Mouse (Mus musculus): ENCODE results near the gene Lxn. TPM values are rescaled to one million over a fixed set of nuclear protein-coding genes. Genes with fewer than 3 reads are reported as not detected.

Gene Lxn
- total and polyA plus RNA-seq, 3 experiments = 30.6 to 92.3 (median 44.2) TPM

GRCm38 (mm10) chr3:67485233-67485632 is 21.5 kb upstream of the Lxn start:
- H3K4me3 ChIP-seq (ENCODE audit: low read depth, low read length) = no peak overlapping the region
- H3K9me3 ChIP-seq (replicated peaks) = no peaks in the 10 kb centered on the region
- no peaks in the 10 kb centered on the region; the same call in none of the 2 replicates for H3K27me3 ChIP-seq (ENCODE audit: insufficient read depth, low read length)
- no peaks in the 10 kb centered on the region for H3K4me1 ChIP-seq (ENCODE audit: insufficient read depth, low read depth, low read length)
- TF ChIP-seq POLR2AphosphoS5 (IDR thresholded peaks at IDR 0.05; ENCODE audit: insufficient replicate concordance, low read depth, low read length) (no peak), TAL1 (conservative IDR thresholded peaks at IDR 0.05; ENCODE audit: low read depth, low read length) (no peak), GATA1 (IDR thresholded peaks at IDR 0.05; ENCODE audit: borderline replicate concordance, low read length) (no peak), GATA2 (IDR thresholded peaks at IDR 0.05; ENCODE audit: borderline replicate concordance, low read depth, low read length) (no peak)
- DNase-seq (ENCODE audit: low spot score) = no peak
- ATAC-seq (ENCODE audit: extremely low read depth, insufficient number of reproducible peaks, low FRiP score, poor library complexity, severe bottlenecking) = no peak
- peaks cover 16% of the 10 kb centered on the region for H3K36me3 ChIP-seq (replicated peaks)

- TF ChIP-seq TAL1 (conservative IDR thresholded peaks at IDR 0.05; ENCODE audit: low read depth, low read length) (no peak), GATA1 (IDR thresholded peaks at IDR 0.05; ENCODE audit: borderline replicate concordance, low read length) (no peak), CTCF (IDR thresholded peaks at IDR 0.05; ENCODE audit: low read depth, low read length) (no peak), GATA2 (IDR thresholded peaks at IDR 0.05; ENCODE audit: borderline replicate concordance, low read depth, low read length) (no peak), POLR2AphosphoS5 (IDR thresholded peaks at IDR 0.05; ENCODE audit: insufficient replicate concordance, low read depth, low read length) (no peak)
- DNase-seq (ENCODE audit: low spot score) = no peak
- Histone ChIP-seq H3K9me3 (replicated peaks) (no peaks in the 10 kb centered on the region), H3K4me1 (ENCODE audit: insufficient read depth, low read depth, low read length) (no peaks in the 10 kb centered on the region), H3K4me3 (ENCODE audit: low read depth, low read length) (no peak overlapping the region), H3K36me3 (replicated peaks) (peaks cover 39% of the 10 kb centered on the region), H3K27me3 (ENCODE audit: insufficient read depth, low read length) (no peaks in the 10 kb centered on the region; the same call in 1 of the 2 replicates)
- no peak for ATAC-seq (ENCODE audit: extremely low read depth, insufficient number of reproducible peaks, low FRiP score, poor library complexity, severe bottlenecking)
Measured at GRCm38 (mm10) chr3:67482400-67482799, 18.7 kb upstream of the Lxn start.

GRCm38 (mm10) chr3:67479806-67480205 is 16.1 kb upstream of the Lxn start:
- no peak for ATAC-seq (ENCODE audit: extremely low read depth, insufficient number of reproducible peaks, low FRiP score, poor library complexity, severe bottlenecking)
- Histone ChIP-seq H3K27me3 (ENCODE audit: insufficient read depth, low read length) (no peaks in the 10 kb centered on the region), H3K36me3 (replicated peaks) (peaks cover 64% of the 10 kb centered on the region), H3K9me3 (replicated peaks) (no peaks in the 10 kb centered on the region), H3K4me1 (ENCODE audit: insufficient read depth, low read depth, low read length) (no peaks in the 10 kb centered on the region), H3K4me3 (ENCODE audit: low read depth, low read length) (no peak overlapping the region)
- TF ChIP-seq CTCF (IDR thresholded peaks at IDR 0.05; ENCODE audit: low read depth, low read length) = no peak
- no peak for TF ChIP-seq GATA2 (IDR thresholded peaks at IDR 0.05; ENCODE audit: borderline replicate concordance, low read depth, low read length)
- no peak for TF ChIP-seq TAL1 (conservative IDR thresholded peaks at IDR 0.05; ENCODE audit: low read depth, low read length)
- TF ChIP-seq POLR2AphosphoS5 (IDR thresholded peaks at IDR 0.05; ENCODE audit: insufficient replicate concordance, low read depth, low read length) = no peak
- TF ChIP-seq GATA1 (IDR thresholded peaks at IDR 0.05; ENCODE audit: borderline replicate concordance, low read length) = no peak
- no peak for DNase-seq (ENCODE audit: low spot score)

- ATAC-seq (ENCODE audit: extremely low read depth, insufficient number of reproducible peaks, low FRiP score, poor library complexity, severe bottlenecking) = no peak
- H3K9me3 ChIP-seq (replicated peaks) = no peaks in the 10 kb centered on the region
- no peaks in the 10 kb centered on the region for H3K27me3 ChIP-seq (ENCODE audit: insufficient read depth, low read length)
- H3K36me3 ChIP-seq (replicated peaks) = peaks cover 84% of the 10 kb centered on the region
- DNase-seq (ENCODE audit: low spot score) = no peak
- H3K4me3 ChIP-seq (ENCODE audit: low read depth, low read length) = no peak overlapping the region
- peaks cover 4% of the 10 kb centered on the region; the same call in 1 of the 2 replicates for H3K4me1 ChIP-seq (ENCODE audit: insufficient read depth, low read depth, low read length)
- no peak for TF ChIP-seq GATA2 (IDR thresholded peaks at IDR 0.05; ENCODE audit: borderline replicate concordance, low read depth, low read length)
- no peak for TF ChIP-seq TAL1 (conservative IDR thresholded peaks at IDR 0.05; ENCODE audit: low read depth, low read length)
- no peak for TF ChIP-seq POLR2AphosphoS5 (IDR thresholded peaks at IDR 0.05; ENCODE audit: insufficient replicate concordance, low read depth, low read length)
- TF ChIP-seq CTCF (IDR thresholded peaks at IDR 0.05; ENCODE audit: low read depth, low read length) = no peak
- TF ChIP-seq GATA1 (IDR thresholded peaks at IDR 0.05; ENCODE audit: borderline replicate concordance, low read length) = no peak
Measured at GRCm38 (mm10) chr3:67473438-67473837, 9.7 kb upstream of the Lxn start.

GRCm38 (mm10) chr3:67471408-67472127 is 7.8 kb upstream of the Lxn start:
- no peak for TF ChIP-seq POLR2AphosphoS5 (IDR thresholded peaks at IDR 0.05; ENCODE audit: insufficient replicate concordance, low read depth, low read length)
- TF ChIP-seq GATA2 (IDR thresholded peaks at IDR 0.05; ENCODE audit: borderline replicate concordance, low read depth, low read length) = no peak
- TF ChIP-seq CTCF (IDR thresholded peaks at IDR 0.05; ENCODE audit: low read depth, low read length) = no peak
- TF ChIP-seq GATA1 (IDR thresholded peaks at IDR 0.05; ENCODE audit: borderline replicate concordance, low read length) = no peak
- no peak for TF ChIP-seq TAL1 (conservative IDR thresholded peaks at IDR 0.05; ENCODE audit: low read depth, low read length)
- Histone ChIP-seq H3K9me3 (replicated peaks) (no peaks in the 10 kb centered on the region), H3K4me1 (ENCODE audit: insufficient read depth, low read depth, low read length) (peaks cover 4% of the 10 kb centered on the region; the same call in 1 of the 2 replicates), H3K36me3 (replicated peaks) (peaks cover 84% of the 10 kb centered on the region), H3K27me3 (ENCODE audit: insufficient read depth, low read length) (no peaks in the 10 kb centered on the region), H3K4me3 (ENCODE audit: low read depth, low read length) (no peak overlapping the region)
- peak; percentile 22; the same call in 1 of the 2 replicates for ATAC-seq (ENCODE audit: extremely low read depth, insufficient number of reproducible peaks, low FRiP score, poor library complexity, severe bottlenecking)
- DNase-seq (ENCODE audit: low spot score) = no peak

- Histone ChIP-seq H3K9me3 (replicated peaks) (no peaks in the 10 kb centered on the region), H3K27me3 (ENCODE audit: insufficient read depth, low read length) (no peaks in the 10 kb centered on the region), H3K36me3 (replicated peaks) (peaks cover 66% of the 10 kb centered on the region), H3K4me1 (ENCODE audit: insufficient read depth, low read depth, low read length) (peaks cover 22% of the 10 kb centered on the region), H3K4me3 (ENCODE audit: low read depth, low read length) (no peak overlapping the region)
- DNase-seq (ENCODE audit: low spot score) = no peak
- no peak for TF ChIP-seq GATA1 (IDR thresholded peaks at IDR 0.05; ENCODE audit: borderline replicate concordance, low read length)
- no peak for TF ChIP-seq GATA2 (IDR thresholded peaks at IDR 0.05; ENCODE audit: borderline replicate concordance, low read depth, low read length)
- TF ChIP-seq CTCF (IDR thresholded peaks at IDR 0.05; ENCODE audit: low read depth, low read length) = no peak
- TF ChIP-seq POLR2AphosphoS5 (IDR thresholded peaks at IDR 0.05; ENCODE audit: insufficient replicate concordance, low read depth, low read length) = no peak
- no peak for TF ChIP-seq TAL1 (conservative IDR thresholded peaks at IDR 0.05; ENCODE audit: low read depth, low read length)
- ATAC-seq (ENCODE audit: extremely low read depth, insufficient number of reproducible peaks, low FRiP score, poor library complexity, severe bottlenecking) = no peak
Measured at GRCm38 (mm10) chr3:67467281-67467680, 3.6 kb upstream of the Lxn start.
